Mouse (Mus musculus): ENCODE measurements around the gene Adgrl3.

GRCm38 (mm10) chr5:81188871-81189485 lies 169.0 kb downstream of the Adgrl3 start:
- TF ChIP-seq CTCF (IDR thresholded peaks at IDR 0.05; ENCODE audit: extremely low read depth, insufficient read length, insufficient replicate concordance, low read depth, low read length): no peak
- no peak for TF ChIP-seq POLR2A (IDR thresholded peaks at IDR 0.05; ENCODE audit: low read depth, low read length)

Measured in small intestine, adult 2 months (tissue).